Mouse (Mus musculus) retina, postnatal 1 day (tissue): ENCODE measurements at regions not wholly inside any gene's neighbourhood (a gene's known extent, or its start where the extent isn't known, plus 50 kb on each side); places are given as distances from the start of the nearest gene placed in this dataset.
A peak's percentile ranks its signal among the peaks of the same experiment; 100 is the strongest.
"Not testable (repeated sequence)": the region's sequence is repeated elsewhere in the genome, so short reads cannot be mapped to it uniquely, and the experiment has no call there.

Source experiments
- DNase-seq: peaks from one replicate; pipeline ENCODE4 v3.0.0-alpha.2; 2012

GRCm38 (mm10) chr3:101224091-101224490 is 63.6 kb downstream of the Cd2 start:
- no peak for DNase-seq

- DNase-seq: no peak
Measured at GRCm38 (mm10) chr3:101219897-101220296, 67.8 kb downstream of the Cd2 start.

- no peak for DNase-seq
Measured at GRCm38 (mm10) chr3:101216711-101217110, 71.0 kb downstream of the Cd2 start.

- no peak for DNase-seq
Measured at GRCm38 (mm10) chr3:101213212-101213562, 74.6 kb downstream of the Cd2 start.

- peak; percentile 65 for DNase-seq
Measured at GRCm38 (mm10) chr3:101212403-101213211, 75.1 kb downstream of the Cd2 start.

- DNase-seq: peak; percentile 34
Measured at GRCm38 (mm10) chr3:101211936-101212335, 75.8 kb downstream of the Cd2 start.

- DNase-seq: no peak
Measured at GRCm38 (mm10) chr3:101209546-101209945, 78.2 kb downstream of the Cd2 start.

- DNase-seq: peak; percentile 44
Measured at GRCm38 (mm10) chr3:101208751-101209150, 79.0 kb downstream of the Cd2 start.

- DNase-seq: not testable (repeated sequence)
Measured at GRCm38 (mm10) chr3:101206172-101206571, 81.6 kb downstream of the Cd2 start.

- no peak for DNase-seq
Measured at GRCm38 (mm10) chr3:101194725-101195124, 84.6 kb upstream of the Ptgfrn start.

- DNase-seq: no peak
Measured at GRCm38 (mm10) chr3:101194319-101194718, 84.2 kb upstream of the Ptgfrn start.

- peak; percentile 76 for DNase-seq
Measured at GRCm38 (mm10) chr3:101191298-101191986, 81.4 kb upstream of the Ptgfrn start.

- no peak for DNase-seq
Measured at GRCm38 (mm10) chr3:101181958-101182357, 71.9 kb upstream of the Ptgfrn start.

GRCm38 (mm10) chr3:101173954-101174353 is 63.9 kb upstream of the Ptgfrn start:
- DNase-seq: no peak

GRCm38 (mm10) chr3:101170037-101171019 is 60.2 kb upstream of the Ptgfrn start:
- no peak for DNase-seq

- no peak for DNase-seq
Measured at GRCm38 (mm10) chr3:101167026-101167425, 56.9 kb upstream of the Ptgfrn start.

GRCm38 (mm10) chr3:101166580-101166979 is 56.5 kb upstream of the Ptgfrn start:
- no peak for DNase-seq

GRCm38 (mm10) chr3:101165261-101165660 is 55.2 kb upstream of the Ptgfrn start:
- DNase-seq: no peak

- no peak for DNase-seq
Measured at GRCm38 (mm10) chr3:101164771-101165170, 54.7 kb upstream of the Ptgfrn start.

- no peak for DNase-seq
Measured at GRCm38 (mm10) chr3:101163991-101164434, 53.9 kb upstream of the Ptgfrn start.

- DNase-seq: no peak
Measured at GRCm38 (mm10) chr3:101163160-101163990, 53.3 kb upstream of the Ptgfrn start.

- DNase-seq: peak; percentile 28
Measured at GRCm38 (mm10) chr3:101162536-101163159, 52.6 kb upstream of the Ptgfrn start.
